Mouse (Mus musculus) embryo, embryonic 11 days (tissue): ENCODE results near the gene Aplf.
A peak's percentile ranks its signal among the peaks of the same experiment; 100 is the strongest.

Experiments used
- DNase-seq: peaks from one replicate; pipeline ENCODE4 v3.0.0-alpha.2; 2015

Gene Aplf

DNA sequence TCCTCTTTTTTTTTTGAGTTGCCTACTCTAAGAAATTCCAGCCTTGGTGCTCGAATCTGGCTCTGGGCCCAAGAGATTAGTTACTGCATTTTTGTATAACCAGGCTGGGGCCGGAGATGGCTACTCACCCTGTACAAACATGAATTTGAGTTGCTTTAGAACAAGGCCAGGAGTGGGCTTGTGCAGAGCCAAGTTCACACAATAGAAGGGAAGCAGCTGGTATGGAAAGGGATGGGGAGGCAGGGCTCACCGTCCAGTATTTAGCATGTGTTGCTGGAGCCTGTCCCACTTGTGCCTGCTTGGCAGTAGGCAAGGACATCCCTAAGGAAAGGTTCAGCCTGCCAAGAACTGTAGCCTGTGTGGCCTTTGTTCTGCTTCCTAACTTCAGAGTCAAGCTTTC lies 50.7 kb downstream of the Aplf start:
- no peak for DNase-seq

DNA sequence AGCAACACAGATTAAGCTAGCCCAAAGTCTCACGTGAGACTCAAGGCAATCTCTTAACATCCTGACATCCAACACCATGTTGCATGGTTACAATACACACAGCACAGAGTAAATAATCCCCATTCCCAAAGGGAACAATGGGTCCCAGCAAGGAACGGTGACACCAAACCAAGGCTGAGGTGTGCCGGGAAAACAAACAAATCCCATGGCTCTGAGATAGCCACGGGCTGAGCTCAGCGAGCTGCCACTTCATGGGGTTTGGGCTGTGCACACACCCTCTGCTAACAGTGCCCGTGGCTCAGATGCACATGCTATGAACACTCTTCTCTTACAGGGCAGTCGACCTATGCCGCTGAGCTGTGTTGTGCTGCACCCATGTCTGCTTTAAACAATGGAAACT lies 54.0 kb downstream of the Aplf start:
- no peak for DNase-seq

GRCm38 (mm10) chr6:87615696-87616083 lies 56.3 kb downstream of the Aplf start:
- no peak for DNase-seq

GRCm38 (mm10) chr6:87614794-87615695 lies 56.9 kb downstream of the Aplf start:
- peak; percentile 58 for DNase-seq

GRCm38 (mm10) chr6:87599825-87600224 lies 72.2 kb downstream of the Aplf start:
- no peak for DNase-seq

DNA sequence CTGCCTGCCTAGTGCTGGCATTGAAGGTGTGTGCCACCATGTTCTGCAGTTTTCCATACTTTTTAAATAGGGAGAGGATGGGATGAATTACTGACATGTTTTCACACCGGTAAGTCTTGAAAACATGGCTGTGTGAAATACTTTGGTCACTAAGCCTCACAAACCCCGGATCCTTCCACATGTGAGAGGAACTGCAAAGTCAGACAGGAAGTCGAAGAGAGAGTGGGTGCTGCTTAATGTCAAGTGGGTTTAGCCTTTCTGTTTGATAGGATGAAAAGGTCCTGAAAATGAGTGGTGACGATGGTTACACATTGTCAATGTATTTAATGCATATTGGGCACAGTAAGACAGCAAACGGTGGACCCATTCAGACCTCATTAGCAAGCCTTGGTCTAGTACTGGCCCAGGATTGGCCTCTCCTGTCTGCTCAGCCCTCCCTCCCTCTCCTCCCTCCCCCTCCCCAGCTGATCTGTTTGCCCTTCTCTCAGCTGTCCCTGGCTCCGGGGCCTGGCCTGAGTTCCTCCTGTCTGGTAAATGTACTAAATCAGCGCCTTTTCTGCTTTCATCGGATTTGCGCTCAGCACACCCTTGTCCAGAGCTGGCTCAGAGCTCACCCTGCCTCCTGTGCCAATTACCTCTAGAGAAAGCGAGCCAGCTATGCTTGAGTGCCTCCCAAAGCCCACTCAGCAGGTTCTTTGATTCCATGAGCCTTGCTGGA lies 74.7 kb downstream of the Aplf start:
- peak; percentile 65 for DNase-seq

DNA sequence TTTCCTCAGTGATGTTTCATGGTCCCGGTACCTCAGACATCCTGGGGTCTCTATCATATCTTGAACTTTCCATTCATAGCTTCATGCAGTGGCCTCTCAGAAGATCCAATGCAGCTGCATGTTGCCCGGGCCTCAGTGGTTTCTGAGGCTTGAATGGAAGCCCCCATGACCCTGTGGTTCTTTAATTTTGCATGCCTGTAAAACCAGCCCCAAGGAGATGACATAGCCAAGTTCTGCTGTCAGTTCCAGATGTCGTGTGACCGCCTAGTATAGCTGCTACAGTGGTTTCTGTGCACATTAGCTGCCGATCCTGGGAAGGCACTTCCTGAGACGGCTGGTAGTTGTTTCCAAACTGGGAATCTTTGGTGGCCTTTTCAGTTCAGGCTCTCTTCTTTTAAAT lies 77.8 kb downstream of the Aplf start:
- DNase-seq, result no peak

DNA sequence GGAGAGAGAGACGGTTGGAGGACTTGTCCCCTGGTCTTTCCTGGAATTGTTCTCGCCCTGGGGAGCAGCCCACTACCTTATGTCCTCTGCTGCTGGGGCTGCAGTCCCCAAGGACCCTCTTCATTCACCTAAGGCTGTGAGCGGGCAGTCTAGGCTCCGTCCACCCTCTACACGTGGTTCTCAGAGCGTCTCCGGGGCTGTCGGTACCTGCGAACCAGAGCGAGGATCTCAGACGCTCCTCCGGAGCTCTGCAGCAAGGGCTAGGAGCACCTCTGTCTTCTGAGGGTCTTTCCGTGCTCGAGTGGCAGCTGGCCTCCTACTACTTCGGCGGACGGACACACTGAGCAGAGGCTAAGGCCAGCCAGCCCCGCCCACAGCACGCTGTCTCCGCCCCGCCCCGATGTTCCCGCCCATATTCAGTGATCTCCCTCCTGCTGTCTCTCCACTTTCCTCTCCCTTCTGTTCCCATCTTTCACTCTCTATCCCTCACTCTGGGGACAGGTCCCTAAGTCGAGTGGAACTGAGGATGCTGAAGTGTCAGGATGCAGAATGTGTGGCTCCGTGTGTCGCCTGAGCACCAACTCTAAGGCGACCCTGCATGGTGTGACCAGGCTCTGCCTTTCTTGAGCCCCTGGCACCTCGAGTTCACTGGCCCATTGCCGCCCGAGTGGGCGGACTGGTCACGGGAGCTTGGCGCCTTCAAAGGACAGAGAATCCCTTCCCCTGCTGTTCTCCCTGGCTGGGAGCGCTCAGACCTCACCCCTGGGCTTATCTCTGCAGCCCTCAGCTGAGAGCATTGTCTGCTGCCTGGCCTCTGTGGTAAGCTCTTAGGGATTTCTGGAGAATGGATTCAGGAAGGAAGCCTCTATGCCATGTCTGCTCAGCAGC lies 81.4 kb downstream of the Aplf start, which contains the start of gene Prokr1:
Prokr1 (minus strand) TSS at position 350 of the 888 bp plus-strand sequence.
- peak; percentile 80 for DNase-seq

DNA sequence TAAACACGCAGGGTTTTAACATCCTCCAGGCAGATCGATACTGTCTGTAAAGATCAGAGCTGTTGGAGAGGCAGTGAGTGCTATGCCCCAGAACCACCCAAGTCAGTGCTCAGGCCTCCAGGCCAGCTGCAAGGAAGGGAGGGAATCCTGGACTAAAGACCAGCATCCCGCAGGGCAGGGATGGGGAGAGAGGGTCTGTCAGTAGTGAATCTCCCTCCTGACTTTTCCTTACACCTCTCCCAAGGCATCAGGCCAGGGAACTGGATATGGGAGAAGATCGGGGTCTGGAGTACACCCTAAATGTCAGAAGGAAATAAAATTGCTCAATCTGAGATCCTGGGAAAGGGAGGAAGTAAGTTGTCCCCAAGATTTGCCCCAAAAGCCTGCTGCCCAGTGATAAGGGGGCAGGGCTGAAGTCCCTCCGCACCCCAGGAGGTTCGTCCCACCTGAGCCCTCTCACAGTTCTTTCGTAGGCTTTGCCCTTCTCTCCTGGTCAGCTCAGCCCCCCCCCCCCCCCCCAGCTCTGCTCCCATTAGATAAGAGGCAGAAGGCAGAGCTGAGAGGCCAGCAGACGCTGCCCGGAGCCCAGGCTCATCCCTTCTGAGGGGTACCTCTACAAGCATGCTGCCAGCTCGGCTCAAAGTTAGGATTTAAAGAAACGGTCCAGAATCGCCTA lies 82.1 kb downstream of the Aplf start:
- DNase-seq, result peak; percentile 47

GRCm38 (mm10) chr6:87583991-87584390 lies 88.0 kb downstream of the Aplf start:
- DNase-seq, result no peak

GRCm38 (mm10) chr6:87583183-87583611 lies 88.8 kb downstream of the Aplf start:
- DNase-seq, result no peak

- DNase-seq, result no peak
These were observed 89.5 kb downstream of the Aplf start for GRCm38 (mm10) chr6:87582456-87582855.

DNA sequence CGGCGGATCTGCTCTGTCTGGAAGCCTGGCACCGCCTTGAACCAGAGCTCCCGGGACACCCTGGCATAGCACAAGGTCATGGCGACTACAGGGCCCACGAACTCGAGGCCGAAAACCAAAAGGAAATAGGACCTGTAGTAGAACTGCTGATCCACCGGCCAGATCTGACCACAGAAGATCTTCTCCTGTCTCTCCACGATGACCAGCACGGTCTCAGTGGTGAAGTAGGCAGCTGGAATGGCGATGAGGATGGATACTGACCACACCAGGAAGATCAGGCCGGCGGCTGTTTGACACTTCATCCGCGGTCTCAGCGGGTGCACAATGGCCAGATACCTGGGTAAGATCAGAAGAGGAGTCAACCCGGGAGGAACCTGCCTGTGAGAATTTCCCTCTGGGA lies 90.4 kb downstream of the Aplf start:
- no peak for DNase-seq

DNA sequence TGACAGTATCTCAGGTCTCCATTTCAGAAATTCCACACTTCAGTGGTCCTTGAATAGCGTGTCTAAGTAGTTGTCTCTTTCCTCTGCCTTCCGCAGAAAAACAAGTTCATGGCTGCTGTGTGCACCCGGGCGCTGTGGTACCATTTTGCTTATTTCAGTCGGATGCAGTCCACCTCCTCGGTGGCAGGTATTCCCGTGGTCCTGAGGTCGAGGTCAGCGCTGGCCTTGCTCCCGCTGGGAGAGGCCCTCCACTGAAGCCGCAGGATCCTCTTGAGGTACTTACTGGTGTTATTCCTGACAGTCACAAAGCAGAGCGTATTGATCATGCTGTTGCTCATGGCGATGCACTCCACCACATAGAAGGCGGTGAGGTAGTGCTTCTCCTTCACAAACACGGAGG lies 90.9 kb downstream of the Aplf start:
- DNase-seq, result no peak
